Mouse (Mus musculus) lung, embryonic 14.5 days (tissue): ENCODE data around the gene Pttg1. TPM values are rescaled to one million over a fixed set of nuclear protein-coding genes. Genes with fewer than 3 reads are reported as not detected.
A peak's percentile ranks its signal among the peaks of the same experiment; 100 is the strongest.

Experiments used
- ATAC-seq: fragments of 200-750 bp; cut with Nextera tagmentation; 2 replicates; pipeline ENCODE4 v1.8.0; 2017; ENCODE audit warnings: mild to moderate bottlenecking, moderate TSS enrichment, moderate library complexity; ENCODE audit not compliant: insufficient read depth
- DNase-seq: peaks from one replicate; pipeline ENCODE4 v3.0.0-alpha.2; 2015
- H3K27ac ChIP-seq: fragments of 300-500 bp; sonication (generic); 2 replicates; pipeline ENCODE4 v1.5.1; 2014; ENCODE audit warnings: low read depth, mild to moderate bottlenecking, moderate library complexity
- H3K27me3 ChIP-seq: fragments of 300-500 bp; sonication (generic); 2 replicates; pipeline ENCODE4 v1.6.1; 2014; ENCODE audit warnings: low read length, control low read depth; ENCODE audit not compliant: insufficient read depth
- H3K36me3 ChIP-seq: fragments of 300-500 bp; sonication (generic); 2 replicates; pipeline ENCODE4 v1.6.1; 2014; ENCODE audit warnings: control low read depth; ENCODE audit not compliant: insufficient read depth
- H3K4me1 ChIP-seq: fragments of 300-500 bp; sonication (generic); 2 replicates; pipeline ENCODE4 v1.6.1; 2014; ENCODE audit warnings: antibody characterized with exemption, control low read depth; ENCODE audit not compliant: insufficient read depth
- H3K4me2 ChIP-seq: fragments of 300-500 bp; sonication (generic); 2 replicates; pipeline ENCODE4 v1.6.1; 2014; ENCODE audit warnings: mild to moderate bottlenecking
- H3K4me3 ChIP-seq: fragments of 300-500 bp; sonication (generic); 2 replicates; pipeline ENCODE4 v1.5.1; 2014; ENCODE audit warnings: low read depth, low read length
- H3K9ac ChIP-seq: fragments of 300-500 bp; sonication (generic); 2 replicates; pipeline ENCODE4 v1.6.1; 2014
- H3K9me3 ChIP-seq: fragments of 300-500 bp; sonication (generic); 2 replicates; pipeline ENCODE4 v1.6.1; 2016; ENCODE audit warnings: low read depth, low read length, control low read depth
- CTCF ChIP-seq: IDR thresholded peaks from 2 replicates; pipeline ENCODE4 v1.5.1; 2016; ENCODE audit warnings: antibody characterized with exemption, low read depth
- WGBS: fragments of 180-500 bp; shearing (Covaris S2); extraction: QIAGEN DNeasy Blood & Tissue Kit; methylation state at CpG from one replicate; pipeline ENCODE4 v1.1.7; 2014; 5-methylcytosine and 5-hydroxymethylcytosine counted together
- polyA plus RNA-seq: library from polyadenylated mRNA; unstranded; fragments of >200 nt; fragmentation: Nextera tagmentation; extraction: Ambion mirVana; gene quantifications from 2 replicates; pipeline ENCODE4 v1.2.1, GENCODE M21; 2014

The Pttg1 gene
- polyA plus RNA-seq, 1 experiment from 2014 or later: 82.5 TPM

GRCm38 (mm10) chr11:43387004-43387880 lies 38.8 kb downstream of the Pttg1 start:
- no peak overlapping the region for H3K9ac ChIP-seq
- H3K27ac ChIP-seq: no peak overlapping the region
- DNase-seq (no peak), ATAC-seq (no peak)
- no peak overlapping the region for H3K4me2 ChIP-seq
- no peak for TF ChIP-seq CTCF
- no peaks in the 10 kb centered on the region for H3K4me1 ChIP-seq
- no peaks in the 10 kb centered on the region for H3K9me3 ChIP-seq
- no peaks in the 10 kb centered on the region for H3K27me3 ChIP-seq
- H3K36me3 ChIP-seq: no peaks in the 10 kb centered on the region
- no peak overlapping the region for H3K4me3 ChIP-seq
- 85% methylated on average over 14 of the region's 14 CpGs for WGBS

GRCm38 (mm10) chr11:43385716-43386115 lies 40.3 kb downstream of the Pttg1 start:
- H3K36me3 ChIP-seq: no peaks in the 10 kb centered on the region
- H3K27ac ChIP-seq: peak overlapping the region; percentile 78; the same call in 1 of the 2 replicates
- 3% methylated on average over 8 of the region's 8 CpGs for WGBS
- H3K9ac ChIP-seq: peak overlapping the region; percentile 45
- peak overlapping the region; percentile 31 for H3K4me3 ChIP-seq
- H3K4me1 ChIP-seq: no peaks in the 10 kb centered on the region
- peak overlapping the region; percentile 67 for H3K4me2 ChIP-seq
- H3K9me3 ChIP-seq: no peaks in the 10 kb centered on the region
- DNase-seq (peak; percentile 33), ATAC-seq (peak; percentile 59)
- no peaks in the 10 kb centered on the region for H3K27me3 ChIP-seq
- no peak for TF ChIP-seq CTCF

- peak overlapping the region; percentile 67 for H3K4me2 ChIP-seq
- no peaks in the 10 kb centered on the region for H3K36me3 ChIP-seq
- H3K27ac ChIP-seq: peak overlapping the region; percentile 78
- no peaks in the 10 kb centered on the region for H3K9me3 ChIP-seq
- peak overlapping the region; percentile 45 for H3K9ac ChIP-seq
- no peak for TF ChIP-seq CTCF
- ATAC-seq (peak; percentile 94), DNase-seq (peak; percentile 83)
- no peaks in the 10 kb centered on the region for H3K4me1 ChIP-seq
- 1% methylated on average over 18 of the region's 18 CpGs for WGBS
- peak overlapping the region; percentile 31 for H3K4me3 ChIP-seq
- H3K27me3 ChIP-seq: no peaks in the 10 kb centered on the region
These were observed 40.9 kb downstream of the Pttg1 start for GRCm38 (mm10) chr11:43385055-43385649.

- no peaks in the 10 kb centered on the region for H3K9me3 ChIP-seq
- ATAC-seq: no peak
- H3K36me3 ChIP-seq: no peaks in the 10 kb centered on the region
- DNase-seq: no peak
- H3K27ac ChIP-seq: no peak overlapping the region
- WGBS: 80% methylated on average over 2 of the region's 2 CpGs
- TF ChIP-seq CTCF: no peak
- H3K4me3 ChIP-seq: no peak overlapping the region
- no peak overlapping the region for H3K9ac ChIP-seq
- no peaks in the 10 kb centered on the region for H3K4me1 ChIP-seq
- no peaks in the 10 kb centered on the region for H3K27me3 ChIP-seq
- H3K4me2 ChIP-seq: peak overlapping the region; percentile 13; the same call in 1 of the 2 replicates
These were observed 42.5 kb downstream of the Pttg1 start for GRCm38 (mm10) chr11:43383581-43383980.

- no peaks in the 10 kb centered on the region for H3K9me3 ChIP-seq
- H3K9ac ChIP-seq: no peak overlapping the region
- ATAC-seq: no peak
- H3K4me1 ChIP-seq: no peaks in the 10 kb centered on the region
- no peaks in the 10 kb centered on the region for H3K36me3 ChIP-seq
- no peak for TF ChIP-seq CTCF
- no peak overlapping the region for H3K4me2 ChIP-seq
- no peak overlapping the region for H3K4me3 ChIP-seq
- WGBS: 79% methylated on average over 7 of the region's 7 CpGs
- DNase-seq: no peak
- no peak overlapping the region for H3K27ac ChIP-seq
- H3K27me3 ChIP-seq: no peaks in the 10 kb centered on the region
These were observed 45.1 kb downstream of the Pttg1 start for GRCm38 (mm10) chr11:43380901-43381300.

- no peak overlapping the region for H3K4me2 ChIP-seq
- DNase-seq (no peak), ATAC-seq (no peak)
- H3K4me3 ChIP-seq: no peak overlapping the region
- no peaks in the 10 kb centered on the region for H3K4me1 ChIP-seq
- no peak overlapping the region for H3K27ac ChIP-seq
- H3K36me3 ChIP-seq: no peaks in the 10 kb centered on the region
- no peak for TF ChIP-seq CTCF
- no peak overlapping the region for H3K9ac ChIP-seq
- H3K9me3 ChIP-seq: no peaks in the 10 kb centered on the region
- no peaks in the 10 kb centered on the region for H3K27me3 ChIP-seq
- WGBS: 76% methylated on average over 11 of the region's 11 CpGs
These were observed 46.1 kb downstream of the Pttg1 start for GRCm38 (mm10) chr11:43379911-43380485.

- TF ChIP-seq CTCF: no peak
- Histone ChIP-seq H3K4me2 (no peak overlapping the region), H3K9me3 (no peaks in the 10 kb centered on the region), H3K9ac (no peak overlapping the region), H3K36me3 (no peaks in the 10 kb centered on the region), H3K4me1 (no peaks in the 10 kb centered on the region), H3K27me3 (no peaks in the 10 kb centered on the region), H3K27ac (no peak overlapping the region), H3K4me3 (no peak overlapping the region)
- DNase-seq (no peak), ATAC-seq (no peak)
- WGBS: 87% methylated on average over 3 of the region's 3 CpGs
These were observed 46.6 kb downstream of the Pttg1 start for GRCm38 (mm10) chr11:43379488-43379887.
